Mouse (Mus musculus): ENCODE results near the gene Klk10.

The Klk10 gene

GRCm38 (mm10) chr7:43796355-43796754, 15.5 kb downstream of the Klk10 start:
- DNase-seq (ENCODE audit: low spot score) = no peak

DNA sequence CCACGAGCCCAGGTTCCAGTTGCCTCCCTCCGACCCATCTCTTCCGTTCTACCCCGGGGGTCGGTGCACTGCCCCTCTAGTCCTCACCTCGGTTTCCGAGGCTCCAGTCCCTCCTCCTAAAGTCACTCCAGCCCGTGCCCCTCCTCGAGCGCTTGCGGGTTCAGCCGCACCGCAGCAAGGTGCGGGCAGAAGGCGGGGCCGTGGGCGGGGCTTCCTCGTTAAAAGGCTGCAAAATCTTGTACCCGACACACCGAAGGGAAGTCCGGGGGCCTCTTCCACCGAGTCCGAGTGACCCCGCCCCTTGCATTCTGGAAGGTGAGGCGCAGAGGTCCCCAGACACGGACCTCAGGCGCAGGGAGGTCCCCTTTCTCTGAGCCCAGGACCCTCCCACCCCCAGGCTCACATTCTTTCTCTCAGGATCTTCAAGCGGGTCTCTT, 16.5 kb downstream of the Klk10 start, which contains the start of gene Klk8:
TSS of gene Klk8 (plus strand) at position 245 of the 437 bp plus-strand sequence.
- no peak for DNase-seq (ENCODE audit: low spot score)

- DNase-seq (ENCODE audit: low spot score) = no peak
Measured at GRCm38 (mm10) chr7:43797844-43798462, 17.1 kb downstream of the Klk10 start.

GRCm38 (mm10) chr7:43799876-43800275, 19.0 kb downstream of the Klk10 start:
- DNase-seq (ENCODE audit: low spot score) = no peak

DNA sequence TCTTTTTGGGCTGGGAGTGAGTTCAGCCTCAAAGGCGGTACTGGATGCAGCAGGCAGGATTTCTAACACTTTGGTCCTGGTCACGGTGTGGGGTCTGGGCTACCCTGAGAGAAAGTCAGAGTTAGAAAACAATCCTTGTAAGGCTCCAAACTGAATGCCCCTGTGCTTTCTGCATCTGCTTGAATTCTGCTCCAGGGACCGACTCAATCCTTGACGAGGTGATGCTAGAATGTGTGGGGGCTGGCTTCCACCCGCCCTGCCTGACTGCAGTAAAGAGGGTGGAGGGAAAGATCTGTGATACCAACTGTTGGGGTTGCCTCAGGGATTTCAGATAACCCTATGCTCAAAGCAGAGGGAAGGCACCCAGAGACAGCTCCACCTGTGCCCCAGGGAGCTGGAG, 30.2 kb downstream of the Klk10 start, which contains the start of gene Klk7:
TSS of gene Klk7 (plus strand) at position 301 of the 400 bp plus-strand sequence.
- no peak for DNase-seq (ENCODE audit: low spot score)

- no peak for DNase-seq (ENCODE audit: low spot score)
Measured at GRCm38 (mm10) chr7:43815211-43815610, 34.4 kb downstream of the Klk10 start.

DNA sequence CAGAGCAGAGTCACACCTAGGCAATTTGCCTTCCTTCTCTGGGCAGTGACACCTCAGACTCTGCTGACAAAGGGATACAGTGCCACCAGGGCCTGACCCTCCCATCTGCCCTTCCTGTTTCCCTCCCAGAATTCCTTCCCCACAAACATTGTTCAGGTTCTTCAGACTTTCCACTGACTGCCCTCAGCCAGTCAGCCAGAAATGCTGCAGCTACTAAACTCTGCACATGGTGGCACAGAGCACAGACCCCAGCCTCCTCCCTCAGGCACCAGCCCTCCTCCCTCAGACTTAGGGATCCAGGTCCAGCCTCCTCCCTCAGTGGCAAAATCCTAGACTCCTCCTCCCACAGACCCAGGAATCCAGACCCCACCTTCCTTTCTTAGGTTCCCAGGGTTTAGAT, 35.9 kb downstream of the Klk10 start:
- DNase-seq (ENCODE audit: low spot score) = no peak

GRCm38 (mm10) chr7:43821581-43821980, 40.7 kb downstream of the Klk10 start:
- DNase-seq (ENCODE audit: low spot score) = no peak

GRCm38 (mm10) chr7:43824199-43824598, 43.4 kb downstream of the Klk10 start, which contains the start of gene Klk6:
Gene Klk6 (plus strand): TSS chr7:43824499.
- DNase-seq (ENCODE audit: low spot score) = no peak

- DNase-seq (ENCODE audit: low spot score) = no peak
Measured at GRCm38 (mm10) chr7:43826056-43826455, 45.2 kb downstream of the Klk10 start.

DNA sequence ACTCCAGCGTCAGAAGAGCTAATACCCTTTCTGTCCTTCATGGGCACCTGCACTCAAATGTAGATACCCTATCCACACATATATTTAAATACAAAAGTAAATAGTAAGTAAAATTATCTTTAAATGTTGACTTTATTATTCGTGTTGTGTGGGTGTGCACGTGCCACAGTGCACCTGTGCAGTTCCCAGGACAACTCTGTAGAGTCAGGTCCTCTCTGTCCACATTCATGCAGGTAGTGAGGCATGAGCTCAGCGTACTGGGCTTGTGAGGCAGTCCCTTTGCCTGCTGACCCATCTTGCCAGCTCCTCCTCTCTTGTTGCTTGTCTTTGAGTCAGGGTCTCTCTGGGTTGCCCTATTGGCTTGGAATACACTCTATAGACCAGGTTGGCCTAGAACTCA, 46.9 kb downstream of the Klk10 start:
- no peak for DNase-seq (ENCODE audit: low spot score)

GRCm38 (mm10) chr7:43829006-43829405, 48.2 kb downstream of the Klk10 start:
- no peak for DNase-seq (ENCODE audit: low spot score)

Measured in MN1 (cell line).